Mouse (Mus musculus) CD4-positive, CD25-positive, alpha-beta regulatory T cell, adult 2 months (primary cell): ENCODE data around the gene Adgrb2.

Experiments used
- DNase-seq: peaks from one replicate; pipeline ENCODE4 v3.0.0-alpha.2; 2012; ENCODE audit warnings: low read depth, low spot score

Gene Adgrb2

GRCm38 (mm10) chr4:130031146-130031545, 46.5 kb downstream of the Adgrb2 start:
- no peak for DNase-seq

DNA sequence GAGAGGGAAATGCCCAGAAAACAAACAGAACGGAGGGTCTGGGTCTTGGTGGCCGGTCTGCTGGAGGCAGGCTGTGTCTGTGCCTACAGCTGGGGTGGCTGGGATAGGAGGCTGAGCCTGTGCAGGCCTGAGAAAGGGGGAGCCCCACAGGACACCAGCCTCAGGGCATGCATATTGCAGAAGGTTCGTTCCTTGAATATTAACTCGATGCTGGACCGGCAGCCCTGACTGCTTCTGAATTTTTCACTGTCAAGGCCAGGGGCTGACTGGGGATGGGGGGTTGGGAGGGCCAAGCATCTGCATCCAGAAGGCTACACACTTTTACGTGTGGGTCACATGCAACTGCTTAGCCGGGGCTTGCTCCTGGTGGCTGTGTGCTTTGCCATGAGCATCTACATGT, 48.8 kb downstream of the Adgrb2 start:
- DNase-seq, result no peak

- DNase-seq, result peak; percentile 71
Observed at GRCm38 (mm10) chr4:130036112-130036511, 51.4 kb downstream of the Adgrb2 start.

DNA sequence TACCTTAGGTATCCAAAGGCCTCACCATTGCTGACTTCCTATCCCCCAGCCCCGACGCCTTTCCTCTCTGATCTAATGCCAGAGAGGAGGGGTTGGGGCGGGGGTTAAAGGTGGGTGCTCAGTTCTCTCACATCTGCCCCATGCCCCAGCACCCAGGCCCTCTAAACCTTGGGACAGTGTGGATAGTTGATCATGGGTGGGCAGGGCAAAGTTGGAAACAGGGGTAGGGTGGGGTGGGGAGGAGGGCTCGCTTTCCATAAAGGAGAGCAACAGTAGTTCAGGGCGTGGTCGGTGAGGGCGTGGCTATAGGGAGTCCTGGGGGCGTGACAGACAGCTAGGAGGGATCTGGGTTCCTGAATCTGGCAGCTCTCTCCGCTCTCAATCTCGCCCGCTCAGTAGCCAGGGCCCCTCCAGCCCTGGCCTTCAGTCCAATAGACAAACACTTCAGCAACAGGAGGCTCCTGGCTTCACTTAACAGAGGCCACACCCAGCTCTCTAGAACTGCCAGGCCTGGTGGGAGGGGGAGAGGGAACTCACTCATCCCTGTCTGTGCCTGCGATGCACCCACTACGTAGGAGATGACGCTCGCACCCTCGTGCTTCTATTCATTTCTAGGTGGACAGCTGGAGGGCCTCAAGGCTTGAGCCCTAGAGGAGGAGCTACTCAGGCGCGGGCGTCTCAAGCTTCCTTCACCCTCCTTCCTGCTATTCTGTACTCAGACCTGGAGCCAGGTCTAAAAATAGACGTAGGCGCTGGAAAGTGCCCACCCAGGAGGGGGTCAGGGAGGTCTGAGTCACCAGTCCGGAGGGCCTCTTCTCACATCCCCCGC, 52.1 kb downstream of the Adgrb2 start:
- DNase-seq, result no peak

DNA sequence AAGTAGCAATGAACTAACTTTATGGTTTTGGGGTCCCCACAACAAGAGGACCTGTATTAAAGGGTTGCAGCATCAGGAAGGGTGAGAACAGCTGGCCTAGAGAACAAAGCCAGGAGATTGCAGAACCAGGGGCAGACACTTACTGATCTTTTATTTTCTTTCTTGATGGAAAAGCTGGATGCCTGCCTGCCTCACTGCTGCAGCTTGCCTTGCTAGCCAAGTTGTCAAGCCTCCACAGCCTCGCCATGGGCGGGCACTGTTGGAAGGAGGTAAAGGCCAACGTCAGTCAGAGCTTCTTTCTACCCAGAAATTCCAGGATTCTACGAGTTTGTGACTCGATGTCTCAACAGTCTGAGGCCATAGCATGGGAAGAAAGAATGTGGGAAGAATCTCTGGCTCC, 54.7 kb downstream of the Adgrb2 start:
- no peak for DNase-seq

GRCm38 (mm10) chr4:130041076-130041475, 56.4 kb downstream of the Adgrb2 start:
- no peak for DNase-seq

- DNase-seq, result no peak
Observed at GRCm38 (mm10) chr4:130044211-130044610, 59.5 kb downstream of the Adgrb2 start.

GRCm38 (mm10) chr4:130045609-130046008, 60.9 kb downstream of the Adgrb2 start:
- DNase-seq, result peak; percentile 89

DNA sequence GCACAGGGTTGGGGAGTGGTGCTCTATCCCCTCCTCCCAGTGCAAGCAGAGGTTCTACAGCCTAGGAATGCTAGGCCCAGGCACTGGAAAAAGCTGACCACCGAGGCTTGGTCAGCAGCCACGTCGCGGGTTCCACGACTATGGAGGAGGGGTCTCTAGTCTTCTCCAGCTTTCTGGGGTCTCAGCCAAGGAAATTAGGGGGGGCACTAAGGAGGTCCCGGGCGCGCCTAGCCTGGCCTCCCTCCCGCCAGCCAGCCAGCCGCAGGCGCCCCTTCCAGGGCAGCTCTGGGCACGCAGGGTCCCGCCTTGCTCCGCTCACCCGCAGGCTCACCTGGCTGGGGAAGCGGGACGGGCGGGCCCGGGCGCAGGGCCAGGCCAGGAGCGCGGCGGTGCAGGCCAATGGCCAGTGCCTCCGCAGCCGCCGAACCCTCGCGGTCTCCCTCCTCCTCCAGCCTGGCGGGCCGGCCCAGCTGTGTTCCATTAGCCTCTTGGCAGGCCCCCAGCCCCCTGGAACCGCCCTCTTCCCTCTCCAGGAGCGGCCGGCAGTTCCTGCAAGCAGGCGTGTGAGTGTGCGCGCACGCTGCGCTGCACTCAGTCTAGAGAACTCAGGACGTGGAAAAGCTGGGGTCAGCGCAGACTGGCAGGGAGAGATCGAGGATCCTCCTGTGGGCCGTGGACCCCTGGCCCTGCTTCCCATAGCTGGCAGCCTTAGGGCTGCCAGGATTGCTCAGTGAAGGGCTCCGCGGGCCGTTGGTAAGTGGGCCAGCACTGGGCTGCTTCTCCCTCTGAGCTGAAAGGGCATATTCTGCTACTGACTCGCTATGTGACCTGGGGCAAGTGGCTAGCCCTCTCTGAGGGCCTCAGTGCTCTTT, 62.9 kb downstream of the Adgrb2 start, which contains the start of gene Col16a1:
Gene Col16a1, plus strand, starts transcription at position 510 of the 872 bp plus-strand sequence.
- no peak for DNase-seq

- DNase-seq, result no peak
Observed at GRCm38 (mm10) chr4:130048203-130048479, 63.5 kb downstream of the Adgrb2 start.

DNA sequence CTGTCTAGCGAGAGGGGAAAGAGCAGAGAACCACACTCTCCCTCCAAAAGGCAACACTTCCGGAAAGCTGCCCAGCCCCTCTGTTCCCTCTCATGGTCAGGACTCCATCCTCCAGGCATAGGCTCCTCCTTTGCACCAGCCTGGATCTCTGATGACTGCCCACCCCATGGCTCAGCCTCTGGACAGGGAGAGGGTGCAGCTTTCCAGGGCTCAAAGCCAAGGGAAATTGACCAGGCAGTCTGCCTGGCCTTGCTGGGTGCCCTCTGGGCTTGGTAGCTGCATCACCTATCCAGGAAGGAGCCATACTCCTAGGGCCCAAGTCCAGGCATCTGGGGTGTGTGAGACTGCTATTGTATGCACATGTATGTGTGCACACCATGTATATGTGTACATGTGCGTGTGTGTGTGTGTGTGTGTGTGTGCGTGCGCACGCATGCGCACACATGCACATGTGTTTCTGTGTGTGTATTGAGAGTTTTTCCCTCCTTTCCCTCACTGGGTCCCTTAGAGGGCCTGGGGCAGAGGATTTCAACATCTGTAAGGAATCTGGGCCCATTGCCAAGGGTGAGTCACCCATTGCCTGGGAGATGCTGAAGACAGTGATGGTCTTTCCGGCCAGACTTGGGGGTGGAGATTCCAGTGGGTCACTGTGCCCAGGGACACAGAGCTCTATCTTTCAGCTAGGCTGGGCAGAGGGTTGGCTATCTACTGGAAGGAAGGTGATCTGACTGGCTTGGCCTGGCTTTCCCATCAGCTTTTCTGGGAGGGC, 65.6 kb downstream of the Adgrb2 start:
- no peak for DNase-seq

DNA sequence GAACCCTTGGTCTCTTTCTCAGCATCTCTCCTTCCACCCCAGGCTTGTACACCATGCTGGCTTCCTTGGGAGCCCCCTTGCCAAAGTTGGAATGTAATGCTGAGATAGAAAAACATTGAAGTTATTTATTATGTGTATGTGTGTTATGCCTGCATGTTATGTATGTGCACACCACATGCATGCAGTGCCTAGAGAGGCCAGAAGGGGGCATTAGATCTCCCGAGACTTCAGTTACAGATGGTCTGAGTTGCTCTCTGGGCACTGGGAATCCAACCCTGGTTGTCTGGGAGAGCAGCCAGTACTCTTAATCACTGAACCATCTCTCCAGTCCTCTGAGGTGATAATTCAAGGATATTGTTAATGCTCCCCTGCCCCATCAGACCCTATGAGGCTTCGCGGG, 67.6 kb downstream of the Adgrb2 start:
- no peak for DNase-seq

GRCm38 (mm10) chr4:130053111-130053510, 68.4 kb downstream of the Adgrb2 start:
- no peak for DNase-seq

GRCm38 (mm10) chr4:130054727-130055126, 70.1 kb downstream of the Adgrb2 start:
- DNase-seq, result no peak

DNA sequence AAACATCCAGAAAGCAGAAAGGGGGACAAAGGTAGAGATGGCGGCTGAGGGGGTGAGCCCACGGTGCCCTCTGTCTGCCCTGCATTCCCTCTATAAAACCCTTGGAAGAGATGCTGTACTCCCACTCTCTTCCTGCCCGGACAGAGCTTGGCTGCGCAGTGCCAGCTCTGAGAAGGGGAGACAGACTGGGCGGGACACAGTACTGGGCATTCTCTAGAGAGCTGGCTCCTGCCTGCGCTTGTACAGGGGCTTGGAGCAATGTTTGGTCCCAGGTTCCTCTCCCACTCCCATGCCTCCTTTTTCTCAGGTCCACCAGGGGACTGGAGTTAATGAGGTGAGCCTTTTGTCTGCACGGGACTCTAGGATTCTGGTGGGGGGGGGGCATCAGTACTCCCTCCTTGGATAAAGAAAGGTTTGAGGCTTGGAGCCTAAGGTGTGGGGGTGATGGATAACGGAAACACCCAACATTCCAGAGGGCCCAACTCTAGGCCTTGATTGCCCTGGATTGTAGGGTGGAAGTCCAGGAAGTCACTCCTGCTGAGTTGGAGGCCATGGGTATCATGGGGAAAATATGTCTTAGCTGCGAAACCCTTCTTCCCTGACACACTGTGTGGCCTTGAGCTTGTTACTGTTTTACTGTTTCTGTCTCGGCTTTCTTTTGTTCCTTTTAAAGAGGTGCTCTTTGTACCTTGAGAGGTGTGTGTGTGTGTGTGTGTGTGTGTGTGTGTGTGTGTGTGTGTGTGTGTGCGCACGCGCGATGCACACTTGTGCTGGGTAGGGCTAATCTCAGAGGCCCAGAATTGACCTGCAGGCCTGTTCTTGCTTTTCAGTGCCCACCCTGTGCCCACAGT, 70.7 kb downstream of the Adgrb2 start:
- no peak for DNase-seq

- no peak for DNase-seq
Observed at GRCm38 (mm10) chr4:130056011-130056322, 71.3 kb downstream of the Adgrb2 start.

DNA sequence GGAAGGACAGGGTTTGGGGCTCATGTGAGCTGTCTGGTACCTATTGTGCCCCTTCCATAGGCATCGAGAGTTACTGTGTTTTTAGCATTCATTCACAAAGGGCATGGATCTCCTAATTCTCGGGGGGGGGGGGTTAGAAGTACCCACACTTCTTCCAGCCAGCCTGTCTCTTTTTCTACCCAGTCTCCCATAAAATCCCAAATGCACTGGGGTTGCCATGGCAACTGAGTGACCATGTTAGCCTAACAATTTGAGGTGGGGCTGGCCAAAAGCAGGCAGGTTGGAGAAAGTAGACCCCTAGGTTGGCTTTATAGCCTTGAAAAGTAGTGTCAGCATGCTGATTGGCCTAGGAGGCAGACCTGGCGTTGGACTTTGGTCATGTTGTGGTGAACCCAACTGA, 71.8 kb downstream of the Adgrb2 start:
- no peak for DNase-seq

DNA sequence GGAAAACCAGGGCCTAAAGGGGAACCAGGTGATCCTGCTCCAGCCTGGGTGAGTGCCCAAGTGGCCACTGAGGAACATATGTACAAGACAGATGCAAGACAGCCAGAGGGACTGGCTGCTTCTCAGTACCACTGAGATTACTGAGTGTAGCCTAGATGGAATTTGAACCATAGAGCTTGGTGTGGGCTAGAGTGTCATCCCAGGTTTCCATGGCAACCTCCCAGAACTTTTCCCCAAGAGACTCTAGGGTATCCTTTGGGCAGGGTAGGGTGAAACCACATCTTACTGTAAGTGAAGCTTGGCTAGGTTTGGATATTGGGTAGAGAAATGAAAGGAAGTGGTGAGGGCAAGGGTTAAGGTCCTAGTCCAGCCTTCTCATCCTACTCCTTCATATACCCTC, 76.3 kb downstream of the Adgrb2 start:
- DNase-seq, result no peak

DNA sequence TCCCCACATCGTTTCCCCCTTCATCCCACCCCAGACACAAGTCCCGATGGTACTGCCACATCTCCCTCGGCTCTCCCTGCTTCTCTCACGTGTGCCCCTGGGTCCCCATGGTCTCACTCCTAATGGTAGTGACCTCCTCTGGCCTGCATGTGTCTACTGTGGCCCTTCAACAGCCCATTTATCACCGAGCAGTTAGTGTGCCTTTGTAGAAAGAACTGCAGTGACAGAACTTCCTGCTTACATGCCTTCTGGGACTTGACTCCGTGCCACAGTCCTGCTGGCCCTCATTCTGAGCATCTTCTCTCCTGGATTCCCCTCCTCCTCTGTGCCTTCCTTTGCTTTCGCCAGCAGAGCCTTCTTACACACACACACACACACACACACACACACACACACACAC, 78.5 kb downstream of the Adgrb2 start:
- DNase-seq, result no peak

DNA sequence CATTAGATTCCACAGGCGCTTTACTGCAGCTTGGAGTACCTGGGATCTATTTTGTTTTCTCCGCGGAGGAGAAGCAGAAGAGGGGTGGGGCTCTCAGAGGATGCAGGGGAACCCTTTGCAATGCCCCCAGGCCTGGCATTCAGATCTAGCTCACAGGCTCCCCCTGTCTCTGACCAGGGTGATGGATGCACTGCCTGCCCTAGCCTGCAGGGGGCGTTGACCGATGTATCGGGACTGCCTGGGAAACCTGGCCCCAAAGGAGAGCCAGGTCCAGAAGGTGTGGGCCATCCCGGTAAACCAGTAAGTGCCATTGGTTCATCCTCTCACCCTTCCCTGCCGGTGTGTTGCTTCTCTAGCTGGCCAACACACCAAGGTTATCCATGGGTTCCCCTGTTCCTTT, 82.1 kb downstream of the Adgrb2 start:
- DNase-seq, result peak; percentile 53

- DNase-seq, result no peak
Observed at GRCm38 (mm10) chr4:130070523-130070922, 85.9 kb downstream of the Adgrb2 start.
